Mouse (Mus musculus) neural tube, embryonic 12.5 days (tissue): ENCODE results near the gene Dlgap4. TPM values are rescaled to one million over a fixed set of nuclear protein-coding genes. Genes with fewer than 3 reads are reported as not detected.

Source experiments
- ATAC-seq: fragments of 200-750 bp; cut with Nextera tagmentation; 2 replicates; pipeline ENCODE4 v1.8.0; 2017; ENCODE audit warnings: low read depth, mild to moderate bottlenecking, moderate TSS enrichment, moderate library complexity; ENCODE audit not compliant: low FRiP score
- H3K27ac ChIP-seq: fragments of 300-500 bp; sonication (generic); 2 replicates; pipeline ENCODE4 v1.5.1; 2016
- H3K27me3 ChIP-seq: fragments of 300-500 bp; sonication (generic); replicated peaks from 2 replicates; pipeline ENCODE4 v1.6.1; 2016; ENCODE audit warnings: mild to moderate bottlenecking
- H3K36me3 ChIP-seq: fragments of 300-500 bp; sonication (generic); 2 replicates; pipeline ENCODE4 v1.6.1; 2016; ENCODE audit warnings: mild to moderate bottlenecking
- H3K4me1 ChIP-seq: fragments of 300-500 bp; sonication (generic); 2 replicates; pipeline ENCODE4 v1.6.1; 2016
- H3K4me2 ChIP-seq: fragments of 300-500 bp; sonication (generic); replicated peaks from 2 replicates; pipeline ENCODE4 v1.6.1; 2016; ENCODE audit warnings: mild to moderate bottlenecking
- H3K4me3 ChIP-seq: fragments of 300-500 bp; sonication (generic); 2 replicates; pipeline ENCODE4 v1.5.1; 2016
- H3K9ac ChIP-seq: fragments of 300-500 bp; sonication (generic); 2 replicates; pipeline ENCODE4 v1.6.1; 2016; ENCODE audit warnings: mild to moderate bottlenecking
- H3K9me3 ChIP-seq: fragments of 300-500 bp; sonication (generic); 2 replicates; pipeline ENCODE4 v1.6.1; 2016; ENCODE audit warnings: mild to moderate bottlenecking
- WGBS: fragments of 180-500 bp; shearing (Covaris S2); methylation state at CpG from one replicate; pipeline ENCODE4 v1.1.7; 2016; 5-methylcytosine and 5-hydroxymethylcytosine counted together
- polyA plus RNA-seq: library from polyadenylated mRNA; unstranded; fragments of >200 nt; fragmentation: Nextera tagmentation; extraction: Ambion mirVana; gene quantifications from 2 replicates; pipeline ENCODE4 v1.2.1, GENCODE M21; 2016

The Dlgap4 gene
- polyA plus RNA-seq, 1 experiment from 2014 or later: 197 TPM

DNA sequence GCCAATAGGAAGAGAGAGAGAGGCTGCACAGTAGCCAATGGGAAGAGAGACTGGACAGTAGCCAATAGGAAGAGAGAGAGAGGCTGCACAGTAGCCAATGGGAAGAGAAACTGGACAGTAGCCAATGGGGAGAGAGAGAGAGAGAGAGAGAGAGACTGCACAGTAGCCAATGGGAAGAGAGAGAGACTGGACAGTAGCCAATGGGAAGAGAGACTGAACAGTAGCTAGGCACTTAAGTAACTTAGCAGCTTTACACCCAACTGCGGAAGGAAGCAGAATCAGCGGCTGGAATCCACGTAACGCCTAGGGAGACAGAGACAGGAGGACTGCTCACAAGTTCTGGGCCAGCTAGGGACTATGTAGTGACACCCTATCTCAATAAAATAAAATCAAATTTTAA is 191.1 kb downstream of the Dlgap4 start:
- no peaks in the 10 kb centered on the region for H3K9me3 ChIP-seq
- H3K36me3 ChIP-seq: no peaks in the 10 kb centered on the region
- H3K4me2 ChIP-seq: no peak overlapping the region
- no peak overlapping the region for H3K9ac ChIP-seq
- no peak overlapping the region for H3K4me3 ChIP-seq
- H3K27ac ChIP-seq: no peak overlapping the region
- no peaks in the 10 kb centered on the region for H3K27me3 ChIP-seq
- ATAC-seq: no peak
- no peaks in the 10 kb centered on the region for H3K4me1 ChIP-seq
- WGBS: 93% methylated on average over 4 of the region's 4 CpGs

DNA sequence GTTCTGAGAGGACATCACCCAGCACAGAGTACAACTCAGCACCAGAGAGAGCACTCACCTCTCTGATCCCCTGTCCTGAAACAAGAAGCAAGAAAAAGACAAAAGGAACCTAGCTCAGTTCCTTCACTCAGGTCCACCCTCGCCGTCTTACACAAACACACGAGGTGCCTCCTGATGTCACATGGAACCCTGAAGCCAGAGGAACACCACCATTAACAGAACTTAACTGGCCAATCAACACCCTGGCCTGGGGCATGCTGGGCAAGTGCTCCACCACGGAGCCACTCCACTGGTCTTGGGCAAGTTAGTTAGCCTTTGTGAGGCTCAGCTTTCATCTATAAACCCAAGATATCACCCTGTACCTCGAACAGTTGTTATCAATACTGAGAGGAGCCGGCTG is 193.4 kb downstream of the Dlgap4 start:
- Histone ChIP-seq H3K9me3 (no peaks in the 10 kb centered on the region), H3K27ac (no peak overlapping the region), H3K27me3 (0 out of 2 replicates have a peak, but pooled peaks cover 3% of the 10 kb centered on the region), H3K9ac (no peak overlapping the region), H3K4me2 (no peak overlapping the region), H3K4me1 (no peaks in the 10 kb centered on the region), H3K4me3 (no peak overlapping the region), H3K36me3 (no peaks in the 10 kb centered on the region)
- no peak for ATAC-seq
- WGBS: 77% methylated on average over 6 of the region's 6 CpGs

DNA sequence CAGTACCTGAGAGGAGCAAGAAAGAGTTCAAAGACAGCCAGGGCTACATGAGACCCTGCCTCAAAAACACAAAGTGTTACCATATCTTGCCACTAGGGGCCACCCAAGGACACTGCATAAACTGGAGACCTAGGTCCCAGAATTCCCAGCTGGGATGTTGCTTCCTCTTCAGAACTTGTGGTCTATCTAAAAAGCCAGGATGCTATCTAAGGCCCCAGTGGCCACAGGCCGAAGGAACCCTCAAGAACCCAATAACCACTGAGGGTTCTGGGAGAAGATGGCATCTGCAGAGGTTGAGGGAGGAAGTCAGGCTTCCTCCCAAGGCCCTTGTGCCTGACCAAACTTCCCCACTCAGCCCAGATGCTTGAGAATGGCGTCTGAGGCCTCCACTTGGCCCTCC is 196.1 kb downstream of the Dlgap4 start:
- 69% methylated on average over 2 of the region's 2 CpGs for WGBS
- Histone ChIP-seq H3K4me2 (no peak overlapping the region), H3K4me1 (peaks cover 15% of the 10 kb centered on the region), H3K27me3 (0 out of 2 replicates have a peak, but pooled peaks cover 3% of the 10 kb centered on the region), H3K4me3 (no peak overlapping the region), H3K9me3 (no peaks in the 10 kb centered on the region), H3K36me3 (no peaks in the 10 kb centered on the region), H3K9ac (no peak overlapping the region), H3K27ac (no peak overlapping the region)
- ATAC-seq: 0 out of 2 replicates have a peak, but pooled peaks have one; percentile 13

GRCm38 (mm10) chr2:156810716-156811115 is 197.2 kb downstream of the Dlgap4 start:
- 0 out of 2 replicates have a peak, but pooled peaks cover 3% of the 10 kb centered on the region for H3K27me3 ChIP-seq
- H3K4me2 ChIP-seq: no peak overlapping the region
- H3K27ac ChIP-seq: no peak overlapping the region
- H3K4me1 ChIP-seq: peaks cover 27% of the 10 kb centered on the region
- no peaks in the 10 kb centered on the region for H3K36me3 ChIP-seq
- H3K9me3 ChIP-seq: no peaks in the 10 kb centered on the region
- WGBS: 95% methylated on average over 10 of the region's 10 CpGs
- no peak for ATAC-seq
- no peak overlapping the region for H3K4me3 ChIP-seq
- no peak overlapping the region for H3K9ac ChIP-seq

DNA sequence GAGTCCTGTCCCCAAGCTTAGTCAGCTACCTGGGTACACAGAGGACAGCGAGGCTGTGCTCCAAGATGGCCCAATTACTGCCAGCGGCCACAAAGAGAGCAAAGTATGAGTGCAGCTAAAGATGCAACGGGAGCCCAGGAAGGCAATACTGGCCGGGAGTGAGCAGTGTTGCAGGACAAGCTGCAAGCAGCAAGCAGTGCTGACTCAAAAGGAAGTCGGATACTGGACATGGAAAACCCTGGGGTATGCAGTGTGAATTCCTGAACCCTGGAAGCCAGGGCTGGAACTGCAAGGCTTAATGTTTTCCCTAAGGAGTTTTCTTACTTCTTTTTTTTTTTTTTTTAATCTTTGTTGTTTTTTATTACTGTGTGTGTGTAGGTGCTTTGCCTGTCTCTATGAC is 198.1 kb downstream of the Dlgap4 start:
- 0 out of 2 replicates have a peak, but pooled peaks cover 3% of the 10 kb centered on the region for H3K27me3 ChIP-seq
- H3K4me1 ChIP-seq: peaks cover 28% of the 10 kb centered on the region
- ATAC-seq: no peak
- no peak overlapping the region for H3K9ac ChIP-seq
- WGBS: 77% methylated on average over 5 of the region's 5 CpGs
- no peak overlapping the region for H3K4me2 ChIP-seq
- H3K4me3 ChIP-seq: no peak overlapping the region
- no peaks in the 10 kb centered on the region for H3K9me3 ChIP-seq
- no peaks in the 10 kb centered on the region for H3K36me3 ChIP-seq
- no peak overlapping the region for H3K27ac ChIP-seq

Other genes with a start within 250 kb of the Dlgap4 start
- gene Epb41l1, start 192.8 kb upstream of the Dlgap4 start, polyA plus RNA-seq: 5.0 and 5.1 TPM in 2 replicates
- 42.0 and 44.2 TPM in 2 replicates for gene Aar2, start 66.1 kb upstream of the Dlgap4 start, polyA plus RNA-seq
- gene Myl9, start 161.7 kb downstream of the Dlgap4 start, polyA plus RNA-seq: 71.8 and 73.4 TPM in 2 replicates
- 61.2 and 61.7 TPM in 2 replicates for gene Tgif2, start 226.3 kb downstream of the Dlgap4 start, polyA plus RNA-seq
- 10.7 and 10.9 TPM in 2 replicates for gene 4930518I15Rik, start 244.2 kb downstream of the Dlgap4 start, polyA plus RNA-seq
- 169 and 179 TPM in 2 replicates for gene Rab5if, start 249.4 kb downstream of the Dlgap4 start, polyA plus RNA-seq